Mouse (Mus musculus): ENCODE measurements at regions not wholly inside any gene's neighbourhood (a gene's known extent, or its start where the extent isn't known, plus 50 kb on each side); places are given as distances from the start of the nearest gene placed in this dataset.

- no peak for DNase-seq (ENCODE audit: low spot score in 2 of 2)
- intact Hi-C loops (cut with DNase I): no loop called here
These were observed 3069.8 kb upstream of the Gm6569 start for GRCm38 (mm10) chr15:70764513-70764912.

DNA sequence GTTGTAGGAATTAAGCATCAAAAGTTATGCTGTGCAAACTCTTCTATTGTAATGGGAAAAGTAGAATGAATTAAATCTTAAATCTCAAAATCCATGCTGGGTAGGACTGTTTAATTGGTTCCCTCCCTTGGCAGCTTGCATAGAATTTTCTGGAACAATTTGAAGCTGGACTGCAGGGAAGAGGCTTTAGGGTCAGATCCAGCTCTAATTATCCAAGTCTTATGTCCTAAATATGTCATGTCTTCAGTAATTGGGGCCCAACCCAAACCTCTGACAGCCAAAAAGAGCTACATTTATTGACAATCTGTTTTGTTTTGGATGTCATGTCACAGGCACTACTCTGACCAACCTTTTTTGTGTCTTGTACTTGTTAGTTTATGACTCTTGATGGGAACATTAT is 3068.9 kb upstream of the Gm6569 start:
- intact Hi-C loops (cut with DNase I): no loop called here

More for the DNA sequence above, 3068.9 kb upstream of the Gm6569 start:
- DNase-seq (ENCODE audit: low spot score in 2 of 2): no peak
